Mouse (Mus musculus) ES-E14 (cell line): ENCODE results near the gene Rnf43. TPM values are rescaled to one million over a fixed set of nuclear protein-coding genes. Genes with fewer than 3 reads are reported as not detected.

ENCODE experiments used
- DNase-seq: peaks from one replicate; pipeline ENCODE4 v3.0.0-alpha.2; 2013; ENCODE audit warnings: low read depth, low spot score
- H3K27ac ChIP-seq: 2 replicates; pipeline ENCODE4 v1.5.1; 2012; ENCODE audit warnings: low read depth, mild to moderate bottlenecking, low read length, moderate library complexity, mixed read lengths; ENCODE audit not compliant: poor library complexity, insufficient read depth, severe bottlenecking
- H3K36me3 ChIP-seq: 2 replicates; pipeline ENCODE4 v1.6.1; 2012; ENCODE audit warnings: mild to moderate bottlenecking, low read length, moderate library complexity, mixed read lengths; ENCODE audit not compliant: control insufficient read depth, poor library complexity, insufficient read depth, severe bottlenecking
- H3K4me1 ChIP-seq, 2 experiments: fragments of 150-350 bp in 1 of 2; sonication (generic) in 1 of 2; 2 replicates each; pipeline ENCODE4 v1.6.1; 2012; ENCODE audit warnings: low read length in 2 of 2, mild to moderate bottlenecking in 1 of 2, mixed read lengths in 1 of 2; ENCODE audit not compliant: control insufficient read depth in 2 of 2, insufficient read depth in 2 of 2, poor library complexity in 1 of 2
- H3K4me3 ChIP-seq, 2 experiments: fragments of 150-350 bp in 1 of 2; sonication (generic) in 1 of 2; 2 replicates each; pipeline ENCODE4 v1.5.1; 2012; ENCODE audit warnings: low read length in 2 of 2, low read depth in 1 of 2, mild to moderate bottlenecking in 1 of 2, mixed read lengths in 1 of 2; ENCODE audit not compliant: insufficient read depth in 1 of 2, poor library complexity in 1 of 2, severe bottlenecking in 1 of 2
- H3K9ac ChIP-seq: 2 replicates; pipeline ENCODE4 v1.6.1; 2012; ENCODE audit warnings: low read depth, mild to moderate bottlenecking, low read length, mixed read lengths; ENCODE audit not compliant: poor library complexity, insufficient read depth, severe bottlenecking
- H3K9me3 ChIP-seq: fragments of 150-350 bp; sonication (generic); 2 replicates; pipeline ENCODE4 v1.6.1; 2012; ENCODE audit warnings: low read depth, mild to moderate bottlenecking, low read length; ENCODE audit not compliant: control insufficient read depth, insufficient read depth
- CHD2 ChIP-seq: IDR thresholded peaks from 2 replicates; pipeline ENCODE4 v1.6.1; 2014; ENCODE audit warnings: mild to moderate bottlenecking, low read depth, low read length, inconsistent platforms
- HCFC1 ChIP-seq: IDR thresholded peaks from 2 replicates; pipeline ENCODE4 v1.6.1; 2012; ENCODE audit warnings: low read length, inconsistent platforms, borderline replicate concordance; ENCODE audit not compliant: insufficient read depth
- MAFK ChIP-seq: IDR thresholded peaks from 2 replicates; pipeline ENCODE4 v1.6.1; 2014; ENCODE audit warnings: mild to moderate bottlenecking, low read depth, low read length, inconsistent platforms; ENCODE audit not compliant: insufficient read depth
- ZC3H11A ChIP-seq: IDR thresholded peaks from 2 replicates; pipeline ENCODE4 v1.6.1; 2012; ENCODE audit warnings: low read depth, mild to moderate bottlenecking, inconsistent platforms, low read length, borderline replicate concordance
- ZNF384 ChIP-seq: IDR thresholded peaks from 2 replicates; pipeline ENCODE4 v1.6.1; 2012; ENCODE audit warnings: low read depth, low read length, inconsistent platforms
- in situ Hi-C, 2 experiments: fragments of 600-800 bp; cut with MboI; formaldehyde crosslinking; loops; one replicate each; pipeline ENCODE4 v1.15.1; 2025; ENCODE audit warnings: low sequenced_read_pairs in 2 of 2, inconsistent platforms in 1 of 2; ENCODE audit not compliant: unreplicated experiment in 2 of 2
- total RNA-seq: library from RNA; depleted of rRNA; stranded (reverse); fragments of 300-350 nt; gene quantifications from 2 replicates; pipeline ENCODE4 v1.2.3, GENCODE M21; 2012

The Rnf43 gene
- total RNA-seq, 1 experiment, result 1.2 TPM

- in situ Hi-C loops, result no loop called here
- H3K4me3 ChIP-seq, result no peak overlapping the region
- peaks cover 3 to 5% of the 10 kb centered on the region in 2 experiments; a peak in 2 of 4 replicates for H3K4me1 ChIP-seq
- no peak for TF ChIP-seq CHD2
- no peak for TF ChIP-seq HCFC1
- no peak for TF ChIP-seq ZNF384
- no peak for TF ChIP-seq ZC3H11A
- no peak for TF ChIP-seq MAFK
- DNase-seq, result no peak
- H3K9me3 ChIP-seq, result no peaks in the 10 kb centered on the region
- no peak overlapping the region for H3K27ac ChIP-seq
- peaks cover 7% of the 10 kb centered on the region for H3K36me3 ChIP-seq
- no peak overlapping the region for H3K9ac ChIP-seq
Observed at GRCm38 (mm10) chr11:87735691-87736090, 73.2 kb downstream of the Rnf43 start.

GRCm38 (mm10) chr11:87736647-87737134 is 74.2 kb downstream of the Rnf43 start:
- Histone ChIP-seq H3K4me1 (peaks cover 0 to 3% of the 10 kb centered on the region in 2 experiments; a peak in 1 of 4 replicates), H3K9ac (peak overlapping the region; percentile 71), H3K4me3 (peak overlapping the region; percentile 55 to 58), H3K36me3 (peaks cover 8% of the 10 kb centered on the region), H3K9me3 (no peaks in the 10 kb centered on the region), H3K27ac (no peak overlapping the region; the same call in 1 of the 2 replicates)
- in situ Hi-C loops, result no loop called here
- peak; percentile 41 for DNase-seq
- TF ChIP-seq ZC3H11A (no peak), HCFC1 (no peak), MAFK (no peak), ZNF384 (no peak), CHD2 (no peak)

- Histone ChIP-seq H3K9ac (peak within 1 kb of the TSS; percentile 96), H3K4me3 (peak within 1 kb of the TSS; percentile 88 to 94), H3K36me3 (peaks cover 14% of the 10 kb centered on the region), H3K9me3 (no peaks in the 10 kb centered on the region), H3K4me1 (peaks cover 0 to 3% of the 10 kb centered on the region in 2 experiments; a peak in 1 of 4 replicates), H3K27ac (peak within 1 kb of the TSS; percentile 45)
- in situ Hi-C loops, result no loop called here
- TF ChIP-seq ZC3H11A, result no peak
- TF ChIP-seq HCFC1, result peak; percentile 80
- no peak for TF ChIP-seq MAFK
- DNase-seq, result peak; percentile 89
Observed at GRCm38 (mm10) chr11:87737175-87737740, 74.7 kb downstream of the Rnf43 start, which contains the start of gene Supt4a. Gene Supt4a (plus strand): TSS chr11:87737552.

GRCm38 (mm10) chr11:87743691-87744090 is 81.2 kb downstream of the Rnf43 start:
- H3K36me3 ChIP-seq, result peaks cover 35% of the 10 kb centered on the region
- H3K9me3 ChIP-seq, result no peaks in the 10 kb centered on the region
- no peak overlapping the region for H3K27ac ChIP-seq
- H3K4me3 ChIP-seq, result no peak overlapping the region
- in situ Hi-C loops, result no loop called here
- DNase-seq, result no peak
- peaks cover 2 to 5% of the 10 kb centered on the region in 2 experiments; a peak in 1 of 4 replicates for H3K4me1 ChIP-seq
- H3K9ac ChIP-seq, result no peak overlapping the region
- TF ChIP-seq MAFK (no peak), CHD2 (no peak)

GRCm38 (mm10) chr11:87744964-87745363 is 82.4 kb downstream of the Rnf43 start:
- no peak overlapping the region for H3K4me3 ChIP-seq
- H3K4me1 ChIP-seq, result peaks cover 2 to 17% of the 10 kb centered on the region in 2 experiments; a peak in 2 of 4 replicates
- no peak for TF ChIP-seq CHD2
- no peak for TF ChIP-seq MAFK
- no peak for TF ChIP-seq ZNF384
- no peak for TF ChIP-seq HCFC1
- no peak for TF ChIP-seq ZC3H11A
- in situ Hi-C loops, result no loop called here
- H3K27ac ChIP-seq, result no peak overlapping the region
- no peak for DNase-seq
- no peak overlapping the region for H3K9ac ChIP-seq
- H3K36me3 ChIP-seq, result peaks cover 32% of the 10 kb centered on the region
- H3K9me3 ChIP-seq, result no peaks in the 10 kb centered on the region
